7 mouse cellular contexts compared by ENCODE assay signal in genomic region chr4:129144401-129145367, GRCm38 (mm10). TPM values are rescaled to one million over a fixed set of nuclear protein-coding genes. Genes with fewer than 3 reads are reported as not detected.
DNase-seq lines count a peak whose midpoint lies in the region; ATAC-seq and TF ChIP-seq lines count a peak whose summit lies in the region.

No protein-coding gene starts in this region.

- peaks cover 2% of the 10 kb centered on the region for H3K36me3 ChIP-seq in hindbrain, embryonic 16.5 days (ENCODE audit: control insufficient read depth, insufficient read depth, low read length)
- peaks cover 2% of the 10 kb centered on the region; the same call in 1 of the 2 replicates for H3K36me3 ChIP-seq in midbrain, embryonic 15.5 days (replicated peaks)
- no peaks in the 10 kb centered on the region; the same call in 1 of the 2 replicates for H3K36me3 ChIP-seq in lung, postnatal 0 days (ENCODE audit: insufficient read depth, low read length)

- peak; percentile 38 for DNase-seq in ZHBTc4 (ENCODE audit: low read depth, low spot score)
- peak; percentile 95 for DNase-seq in cerebellum, adult 9-10 months
- no peak for DNase-seq in retina, postnatal 1 day
- DNase-seq in lung, postnatal 0 days (ENCODE audit: low spot score) = no peak
- DNase-seq in adrenal gland, postnatal 36 days = no peak

- H3K4me3 ChIP-seq in hindbrain, embryonic 16.5 days (ENCODE audit: low read length) = no peak overlapping the region
- H3K4me3 ChIP-seq in midbrain, embryonic 15.5 days = no peak overlapping the region
- H3K4me3 ChIP-seq in lung, postnatal 0 days (ENCODE audit: low read depth, low read length) = no peak overlapping the region

- H3K4me2 ChIP-seq in hindbrain, embryonic 16.5 days (ENCODE audit: low read length) = 0 out of 2 replicates have a peak overlapping the region, but pooled peaks have one; percentile 2
- no peak overlapping the region for H3K4me2 ChIP-seq in midbrain, embryonic 15.5 days
- H3K4me2 ChIP-seq in lung, postnatal 0 days (replicated peaks; ENCODE audit: low read depth, low read length) = no peak overlapping the region

- peaks cover 30% of the 10 kb centered on the region for H3K4me1 ChIP-seq in hindbrain, embryonic 16.5 days (ENCODE audit: control insufficient read depth, insufficient read depth, low read depth, low read length)
- H3K4me1 ChIP-seq in midbrain, embryonic 15.5 days = peaks cover 31% of the 10 kb centered on the region
- no peaks in the 10 kb centered on the region for H3K4me1 ChIP-seq in lung, postnatal 0 days (ENCODE audit: insufficient read depth, low read depth, low read length)

- H3K9ac ChIP-seq in hindbrain, embryonic 16.5 days (ENCODE audit: low read depth, low read length) = peak overlapping the region; percentile 20; the same call in 1 of the 2 replicates
- H3K9ac ChIP-seq in midbrain, embryonic 15.5 days = no peak overlapping the region
- H3K9ac ChIP-seq in lung, postnatal 0 days (replicated peaks; ENCODE audit: low read depth) = no peak overlapping the region

- TF ChIP-seq EP300 in lung, postnatal 0 days (IDR thresholded peaks at IDR 0.05) = no peak

- TF ChIP-seq CTCF in lung, postnatal 0 days (IDR thresholded peaks at IDR 0.05) = no peak

- peak; percentile 75 for ATAC-seq in hindbrain, embryonic 16.5 days
- peak; percentile 67; the same call in 1 of the 2 replicates for ATAC-seq in midbrain, embryonic 15.5 days (replicated peaks)
- no peak for ATAC-seq in lung, postnatal 0 days

- no peaks in the 10 kb centered on the region for H3K9me3 ChIP-seq in hindbrain, embryonic 16.5 days (ENCODE audit: control insufficient read depth, low read length)
- no peaks in the 10 kb centered on the region for H3K9me3 ChIP-seq in midbrain, embryonic 15.5 days
- no peaks in the 10 kb centered on the region for H3K9me3 ChIP-seq in lung, postnatal 0 days (ENCODE audit: low read length)

- no peaks in the 10 kb centered on the region for H3K27me3 ChIP-seq in hindbrain, embryonic 16.5 days (replicated peaks; ENCODE audit: control insufficient read depth, insufficient read depth, low read length)
- H3K27me3 ChIP-seq in midbrain, embryonic 15.5 days (replicated peaks) = no peaks in the 10 kb centered on the region
- H3K27me3 ChIP-seq in lung, postnatal 0 days (replicated peaks; ENCODE audit: insufficient read depth, low read length) = no peaks in the 10 kb centered on the region

- peak overlapping the region; percentile 68 for H3K27ac ChIP-seq in hindbrain, embryonic 16.5 days (ENCODE audit: low read depth, low read length)
- peak overlapping the region; percentile 70 for H3K27ac ChIP-seq in midbrain, embryonic 15.5 days
- no peak overlapping the region for H3K27ac ChIP-seq in lung, postnatal 0 days (ENCODE audit: low read length)

- WGBS in hindbrain, embryonic 16.5 days = 35% methylated on average over 16 of the region's 16 CpGs
- WGBS in midbrain, embryonic 15.5 days = 49% methylated on average over 16 of the region's 16 CpGs
- WGBS in lung, postnatal 0 days = 64% methylated on average over 16 of the region's 16 CpGs

RNA-seq across cellular contexts. Expression of gene Fndc5, which starts 7.9 kb away (rescaled TPM):
- 10.7 and 11.6 TPM in 2 replicates for polyA plus RNA-seq in hindbrain, embryonic 16.5 days (2015; fragmentation: Nextera tagmentation; extraction: Ambion mirVana)
- polyA plus RNA-seq in midbrain, embryonic 15.5 days (2015; fragmentation: Nextera tagmentation; extraction: Ambion mirVana) = 7.0 and 7.8 TPM in 2 replicates
- polyA plus RNA-seq in lung, postnatal 0 days (2015; fragmentation: Nextera tagmentation; extraction: Ambion mirVana) = 7.6 and 9.7 TPM in 2 replicates
- 1 to 10 TPM; 2.2 to 7.2 TPM for total RNA-seq in adrenal gland, postnatal 36 days (2021)

RNA-seq across cellular contexts. Expression of gene Hpca, which starts 22.8 kb away (rescaled TPM):
- 168 and 199 TPM in 2 replicates for polyA plus RNA-seq in hindbrain, embryonic 16.5 days (2015; fragmentation: Nextera tagmentation; extraction: Ambion mirVana)
- polyA plus RNA-seq in midbrain, embryonic 15.5 days (2015; fragmentation: Nextera tagmentation; extraction: Ambion mirVana) = 76.7 and 78.1 TPM in 2 replicates
- 0.51 and 1.1 TPM in 2 replicates for polyA plus RNA-seq in lung, postnatal 0 days (2015; fragmentation: Nextera tagmentation; extraction: Ambion mirVana)
- 1 to 10 TPM; 1.2 to 1.3 TPM for total RNA-seq in adrenal gland, postnatal 36 days (2021)

RNA-seq across cellular contexts. Expression of gene Tmem54, which starts 39.3 kb away (rescaled TPM):
- 0.16 and 0.20 TPM in 2 replicates for polyA plus RNA-seq in hindbrain, embryonic 16.5 days (2015; fragmentation: Nextera tagmentation; extraction: Ambion mirVana)
- polyA plus RNA-seq in midbrain, embryonic 15.5 days (2015; fragmentation: Nextera tagmentation; extraction: Ambion mirVana) = not detected in 2 replicates
- polyA plus RNA-seq in lung, postnatal 0 days (2015; fragmentation: Nextera tagmentation; extraction: Ambion mirVana) = 2.4 and 2.9 TPM in 2 replicates
- not detected for total RNA-seq in adrenal gland, postnatal 36 days (2021)

RNA-seq across cellular contexts. Expression of gene S100pbp, which starts 44.8 kb away (rescaled TPM):
- 19.1 and 21.6 TPM in 2 replicates for polyA plus RNA-seq in hindbrain, embryonic 16.5 days (2015; fragmentation: Nextera tagmentation; extraction: Ambion mirVana)
- 21.8 and 24.4 TPM in 2 replicates for polyA plus RNA-seq in midbrain, embryonic 15.5 days (2015; fragmentation: Nextera tagmentation; extraction: Ambion mirVana)
- 7.3 and 7.5 TPM in 2 replicates for polyA plus RNA-seq in lung, postnatal 0 days (2015; fragmentation: Nextera tagmentation; extraction: Ambion mirVana)
- total RNA-seq in adrenal gland, postnatal 36 days (2021) = 10 to 100 TPM; 23.1 to 23.6 TPM

RNA-seq across cellular contexts. Expression of gene Yars, which starts 44.9 kb away (rescaled TPM):
- polyA plus RNA-seq in hindbrain, embryonic 16.5 days (2015; fragmentation: Nextera tagmentation; extraction: Ambion mirVana) = 108 and 112 TPM in 2 replicates
- polyA plus RNA-seq in midbrain, embryonic 15.5 days (2015; fragmentation: Nextera tagmentation; extraction: Ambion mirVana) = 114 and 116 TPM in 2 replicates
- polyA plus RNA-seq in lung, postnatal 0 days (2015; fragmentation: Nextera tagmentation; extraction: Ambion mirVana) = 26.4 and 27.1 TPM in 2 replicates
- total RNA-seq in adrenal gland, postnatal 36 days (2021) = 100 to 1,000 TPM in 1 of 2 experiments, 10 to 100 TPM in 1; 95.2 to 102 TPM

Comparison
In these comparisons a context has a peak if more than half of its experiments do, and no peak if none do; other contexts are left out.
1. DNase-seq: peak in ZHBTc4 (single experiment) and cerebellum, adult 9-10 months (single experiment); none in retina, postnatal 1 day (single experiment), lung, postnatal 0 days (single experiment) and adrenal gland, postnatal 36 days (0 of 2).
2. RNA of gene Hpca, which starts 22.8 kb away (polyA plus RNA-seq): 168 to 199 TPM in hindbrain, embryonic 16.5 days and 76.7 to 78.1 TPM in midbrain, embryonic 15.5 days; 0.51 to 1.1 TPM in lung, postnatal 0 days; every median in the first group is over 10 times any median in the second.